Mouse (Mus musculus): ENCODE data around the gene Fads1. TPM values are rescaled to one million over a fixed set of nuclear protein-coding genes. Genes with fewer than 3 reads are reported as not detected.

The Fads1 gene
- polyA plus RNA-seq (2021; fragmentation: Nextera tagmentation) = 172 and 267 TPM in 2 replicates
- long read RNA-seq, experiment 1, transcript Fads1-201 (12 exons, 3,460 nt) = major isoform, 103 of 170 reads
- long read RNA-seq, experiment 1, partial matches to known transcripts = 61 of 170 reads
- long read RNA-seq, experiment 1, other reads (novel, unspliced or antisense) = 6 of 170 reads
- long read RNA-seq, experiment 2, transcript Fads1-201 (12 exons, 3,460 nt) = major isoform, 1,193 of 1,386 reads
- long read RNA-seq, experiment 2, partial matches to known transcripts = 109 of 1,386 reads
- long read RNA-seq, experiment 2, other reads (novel, unspliced or antisense) = 81 of 1,386 reads

DNA sequence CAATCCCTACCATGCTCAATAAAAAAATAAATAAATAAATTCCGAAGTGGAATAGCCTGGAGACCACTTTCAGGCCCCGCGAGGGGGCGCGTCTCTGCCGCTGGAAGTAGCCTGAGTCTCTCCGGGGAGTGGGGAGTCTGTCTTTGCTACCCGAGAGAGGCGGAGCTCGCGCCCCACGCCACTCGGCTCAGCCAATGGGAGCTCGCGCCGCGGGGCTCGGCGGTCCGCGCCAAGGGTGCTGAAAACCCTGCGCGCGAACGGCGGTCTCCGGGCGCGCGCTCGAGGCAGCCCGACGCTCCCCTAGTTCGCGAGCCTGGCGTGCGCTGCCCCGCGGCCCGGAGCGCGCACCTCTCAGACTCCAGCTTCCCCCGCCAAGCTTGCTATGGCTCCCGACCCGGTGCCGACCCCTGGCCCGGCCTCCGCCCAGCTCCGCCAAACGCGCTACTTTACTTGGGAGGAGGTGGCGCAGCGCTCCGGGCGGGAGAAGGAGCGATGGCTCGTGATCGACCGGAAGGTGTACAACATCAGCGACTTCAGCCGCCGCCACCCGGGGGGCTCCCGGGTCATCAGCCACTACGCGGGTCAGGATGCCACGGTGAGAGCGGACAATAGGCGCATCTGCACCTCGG lies at the start of gene Fads1:
Gene Fads1 (plus strand): TSS at position 219 of the 629 bp plus-strand sequence.

DNA sequence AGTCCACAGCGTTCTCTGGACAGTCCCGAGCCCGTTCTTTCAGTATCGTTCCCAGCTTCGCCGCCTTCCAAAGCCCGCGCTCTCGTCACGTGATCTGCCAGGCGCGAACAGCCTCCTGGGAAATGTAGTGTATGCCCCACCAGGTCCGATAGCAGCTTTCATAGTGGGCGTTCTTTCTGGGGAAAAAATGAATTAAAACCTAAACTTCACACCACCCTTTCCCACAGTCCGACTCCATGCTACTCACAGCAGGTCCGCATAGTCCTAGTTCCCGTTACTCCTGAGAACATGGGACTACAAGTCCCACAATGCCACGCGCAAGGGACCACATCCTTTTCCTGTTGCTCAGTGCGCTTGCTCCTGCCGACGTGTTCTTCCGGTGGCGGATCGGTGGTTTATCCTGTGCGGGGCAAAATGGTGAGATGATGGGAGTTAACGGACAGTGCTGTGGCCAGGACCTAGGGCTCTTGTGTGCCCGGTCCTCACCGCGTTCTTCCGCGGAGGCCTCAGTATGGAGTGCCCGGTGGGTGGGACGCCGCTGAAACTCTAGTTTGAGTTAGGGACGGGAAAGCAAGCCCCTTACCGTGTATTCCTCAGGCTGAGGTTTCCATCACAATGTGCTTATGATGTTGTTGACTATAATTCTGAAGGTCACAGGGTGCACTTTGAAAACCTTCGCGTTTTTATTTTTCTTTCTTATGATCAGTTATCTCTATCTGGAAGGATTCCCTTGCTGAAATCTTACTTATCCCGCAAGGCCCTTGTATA lies 21.3 kb downstream of the Fads1 start, which contains the start of the genes Tmem258 and Fen1:
Gene Tmem258 (plus strand): TSS at position 167 of the 768 bp plus-strand sequence.
Gene Fen1 (minus strand): TSS at position 322 of the 768 bp plus-strand sequence.

DNA sequence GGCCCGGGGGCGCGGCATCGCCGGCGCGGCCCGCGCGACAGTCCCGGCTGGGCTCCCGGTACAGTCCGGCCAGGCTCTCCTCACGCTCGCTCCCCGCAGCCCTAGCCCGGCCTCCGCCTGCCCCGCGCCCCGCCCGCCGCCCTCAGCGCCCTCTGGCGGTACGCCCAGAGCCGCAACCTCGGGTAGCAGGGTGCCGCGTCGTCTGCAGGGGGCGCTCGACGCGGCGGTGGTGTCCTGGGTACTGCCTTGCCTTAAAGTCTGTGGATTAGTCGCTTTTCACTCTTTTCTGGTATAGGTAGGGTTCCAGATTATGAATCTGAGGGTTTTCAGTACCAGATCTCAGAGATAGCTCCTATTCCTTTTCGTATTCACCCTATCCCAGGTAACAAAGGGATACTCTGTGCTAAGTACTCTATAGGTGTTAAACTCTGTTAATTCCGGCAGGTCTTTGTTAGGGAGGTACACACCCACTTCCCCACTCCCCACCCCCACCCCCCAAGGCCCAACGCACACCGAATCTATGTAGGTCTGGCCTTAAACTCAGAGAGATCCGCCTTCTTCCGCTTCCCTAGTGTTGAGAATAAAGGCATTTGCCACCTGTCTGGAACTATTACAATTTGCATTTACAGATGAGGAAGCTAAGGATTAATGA lies 58.1 kb downstream of the Fads1 start, which contains the start of gene Myrf:
Gene Myrf (minus strand): TSS at position 95 of the 652 bp plus-strand sequence.

Small RNA genes within 50 kb of the gene (microRNA-seq; reads per million reads assigned to microRNA genes)
- not detected for gene Mir6993

Other genes starting within 250 kb of the Fads1 start
- gene Fth1, start 202.3 kb upstream of the Fads1 start, polyA plus RNA-seq (2021; fragmentation: Nextera tagmentation) = 14,679 and 14,882 TPM in 2 replicates
- 1.3 and 1.9 TPM in 2 replicates for gene Best1, start 181.3 kb upstream of the Fads1 start, polyA plus RNA-seq (2021; fragmentation: Nextera tagmentation)
- gene Rab3il1, start 181.2 kb upstream of the Fads1 start, polyA plus RNA-seq (2021; fragmentation: Nextera tagmentation) = 6.8 and 7.4 TPM in 2 replicates
- gene Fads3, start 141.3 kb upstream of the Fads1 start, polyA plus RNA-seq (2021; fragmentation: Nextera tagmentation) = 4.2 and 4.3 TPM in 2 replicates
- 108 and 110 TPM in 2 replicates for gene Fads2, start 81.1 kb upstream of the Fads1 start, polyA plus RNA-seq (2021; fragmentation: Nextera tagmentation)
- 396 and 409 TPM in 2 replicates for gene Tmem258, start 21.1 kb downstream of the Fads1 start, polyA plus RNA-seq (2021; fragmentation: Nextera tagmentation)
- 16.9 and 19.4 TPM in 2 replicates for gene Fen1, start 21.3 kb downstream of the Fads1 start, polyA plus RNA-seq (2021; fragmentation: Nextera tagmentation)
- gene Myrf, start 57.9 kb downstream of the Fads1 start, polyA plus RNA-seq (2021; fragmentation: Nextera tagmentation) = 2.9 and 3.1 TPM in 2 replicates
- gene Dagla, start 122.0 kb downstream of the Fads1 start, polyA plus RNA-seq (2021; fragmentation: Nextera tagmentation) = 49.2 and 62.6 TPM in 2 replicates
- gene Syt7, start 206.2 kb downstream of the Fads1 start, polyA plus RNA-seq (2021; fragmentation: Nextera tagmentation) = 7.3 and 8.5 TPM in 2 replicates

Data from layer of hippocampus, adult 6 months (tissue).